Mouse (Mus musculus) spleen, adult 2 months (tissue): ENCODE results near the gene Vstm5. TPM values are rescaled to one million over a fixed set of nuclear protein-coding genes. Genes with fewer than 3 reads are reported as not detected.

Experiments used
- DNase-seq, 2 experiments: peaks; one replicate each; pipeline versions ENCODE4 v3.0.0 to v3.0.0-alpha.2; 2012 to 2021; ENCODE audit warnings: low spot score in 2 of 2, low read depth in 1 of 2
- H3K27ac ChIP-seq: fragments of 200-500 bp; 2 replicates; pipeline ENCODE4 v1.5.1; 2012; ENCODE audit warnings: low read length, inconsistent platforms; ENCODE audit not compliant: insufficient read depth
- H3K27me3 ChIP-seq: fragments of 200-500 bp; 2 replicates; pipeline ENCODE4 v1.6.1; 2012; ENCODE audit warnings: mild to moderate bottlenecking, moderate library complexity, low read length, inconsistent platforms; ENCODE audit not compliant: control insufficient read depth, insufficient read depth
- H3K36me3 ChIP-seq: fragments of 200-500 bp; 2 replicates; pipeline ENCODE4 v1.6.1; 2012; ENCODE audit warnings: mild to moderate bottlenecking, low read length, inconsistent platforms; ENCODE audit not compliant: control insufficient read depth, insufficient read depth
- H3K4me1 ChIP-seq: fragments of 200-500 bp; 2 replicates; pipeline ENCODE4 v1.6.1; 2011; ENCODE audit warnings: inconsistent platforms; ENCODE audit not compliant: control insufficient read depth, insufficient read depth, insufficient read length
- H3K4me3 ChIP-seq: fragments of 200-500 bp; 2 replicates; pipeline ENCODE4 v1.5.1; 2011; ENCODE audit warnings: mild to moderate bottlenecking, inconsistent platforms; ENCODE audit not compliant: insufficient read depth, insufficient read length; ENCODE audit errors: extremely low read depth
- CTCF ChIP-seq: fragments of 200-500 bp; IDR thresholded peaks from 2 replicates; pipeline ENCODE4 v1.5.1; 2011; ENCODE audit warnings: mild to moderate bottlenecking, inconsistent platforms; ENCODE audit not compliant: insufficient read depth, insufficient read length, insufficient replicate concordance; ENCODE audit errors: extremely low read depth
- POLR2A ChIP-seq: fragments of 200-500 bp; IDR thresholded peaks from 2 replicates; pipeline ENCODE4 v1.6.1; 2011; ENCODE audit warnings: low read depth, low read length, inconsistent platforms
- WGBS: fragments of 180-500 bp; shearing (Covaris S2); methylation state at CpG from one replicate; pipeline ENCODE4 v1.1.7; 2018; 5-methylcytosine and 5-hydroxymethylcytosine counted together
- polyA plus RNA-seq: library from polyadenylated mRNA; depleted of rRNA; stranded (reverse); fragments of >200 nt; gene quantifications from 2 replicates; pipeline ENCODE4 v1.2.3, GENCODE M21; 2012; rRNA removed

Vstm5 gene
- polyA plus RNA-seq, 1 experiment, result 0.54 TPM

DNA sequence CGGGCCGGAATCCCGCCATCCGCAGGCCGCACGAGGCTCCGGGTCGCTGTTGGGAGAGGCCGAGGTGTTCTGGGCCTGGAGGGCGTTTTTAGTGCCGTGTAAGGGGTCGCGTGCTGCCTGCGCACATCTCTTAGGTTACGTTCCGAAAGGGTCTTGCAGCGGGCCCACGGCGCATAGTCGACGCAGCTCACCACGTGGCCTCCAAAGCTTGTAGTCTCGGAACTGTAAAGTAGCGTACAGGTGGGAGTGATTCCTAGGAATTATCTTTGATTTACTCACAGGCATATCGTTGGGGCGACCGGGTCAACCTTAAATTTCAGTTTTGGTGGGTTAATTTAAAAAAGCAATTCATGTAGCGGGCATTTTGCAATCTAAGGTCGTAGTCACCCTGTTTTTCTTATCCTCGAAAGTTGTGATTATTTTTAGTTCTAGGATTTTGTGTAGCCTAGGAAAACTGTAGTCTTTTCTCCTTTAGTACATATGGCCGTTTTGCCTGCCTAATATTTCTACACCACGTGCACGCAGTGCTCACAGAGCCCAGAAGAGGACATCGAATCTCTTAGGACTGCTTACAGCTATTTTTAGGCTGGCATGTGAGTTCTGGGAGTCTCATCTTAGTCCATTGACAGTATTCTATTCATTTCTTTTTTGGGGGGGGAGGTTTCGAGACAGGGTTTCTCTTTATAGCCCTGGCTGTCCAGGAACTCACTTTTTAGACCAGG is 67.7 kb downstream of the Vstm5 start, which contains the start of gene 4931406C07Rik:
Gene 4931406C07Rik (minus strand): TSS at position 51 of the 722 bp plus-strand sequence.
- WGBS, result under 1% methylated on average over 35 of the region's 35 CpGs
- Histone ChIP-seq H3K36me3 (peaks cover 14% of the 10 kb centered on the region), H3K4me3 (peak within 1 kb of the TSS; percentile 80), H3K27me3 (no peaks in the 10 kb centered on the region), H3K27ac (peak within 1 kb of the TSS; percentile 78), H3K4me1 (peaks cover 3% of the 10 kb centered on the region; the same call in 1 of the 2 replicates)
- no peak for TF ChIP-seq CTCF
- TF ChIP-seq POLR2A, result no peak
- DNase-seq, result no peak

- peaks cover 3% of the 10 kb centered on the region; the same call in 1 of the 2 replicates for H3K4me1 ChIP-seq
- no peak for DNase-seq
- peaks cover 18% of the 10 kb centered on the region for H3K36me3 ChIP-seq
- WGBS, result 17% methylated on average over 6 of the region's 6 CpGs
- TF ChIP-seq CTCF (no peak), POLR2A (no peak)
- no peaks in the 10 kb centered on the region for H3K27me3 ChIP-seq
- H3K4me3 ChIP-seq, result peak overlapping the region; percentile 12; the same call in 1 of the 2 replicates
- no peak overlapping the region for H3K27ac ChIP-seq
Measured at GRCm38 (mm10) chr9:15307257-15307656, 68.4 kb downstream of the Vstm5 start.

- 58% methylated on average over 2 of the region's 2 CpGs for WGBS
- no peaks in the 10 kb centered on the region for H3K27me3 ChIP-seq
- peaks cover 3% of the 10 kb centered on the region; the same call in 1 of the 2 replicates for H3K4me1 ChIP-seq
- DNase-seq, result no peak
- no peak for TF ChIP-seq POLR2A
- no peak for TF ChIP-seq CTCF
- H3K36me3 ChIP-seq, result peaks cover 23% of the 10 kb centered on the region
- H3K4me3 ChIP-seq, result no peak overlapping the region
- H3K27ac ChIP-seq, result no peak overlapping the region
Measured at GRCm38 (mm10) chr9:15308254-15308653, 69.4 kb downstream of the Vstm5 start.

Other genes with a start within 250 kb of the Vstm5 start
- 52.9 and 69.7 TPM in 2 replicates for gene Panx1, start 193.6 kb upstream of the Vstm5 start, polyA plus RNA-seq
- gene Hephl1, start 126.9 kb upstream of the Vstm5 start, polyA plus RNA-seq, result not detected in 2 replicates
- 21.2 and 32.5 TPM in 2 replicates for gene Med17, start 40.9 kb downstream of the Vstm5 start, polyA plus RNA-seq
- 9.7 and 12.4 TPM in 2 replicates for gene Taf1d, start 67.2 kb downstream of the Vstm5 start, polyA plus RNA-seq
- gene 4931406C07Rik, start 67.4 kb downstream of the Vstm5 start, polyA plus RNA-seq, result 2.5 and 3.1 TPM in 2 replicates
- gene Cep295, start 118.7 kb downstream of the Vstm5 start, polyA plus RNA-seq, result 3.8 and 4.0 TPM in 2 replicates